Mouse (Mus musculus) limb, embryonic 14.5 days (tissue): ENCODE data around the gene Nabp2. TPM values are rescaled to one million over a fixed set of nuclear protein-coding genes. Genes with fewer than 3 reads are reported as not detected.
A peak's percentile ranks its signal among the peaks of the same experiment; 100 is the strongest.

ENCODE experiments used
- ATAC-seq: fragments of 200-750 bp; cut with Nextera tagmentation; 2 replicates; pipeline ENCODE4 v1.8.0; 2017; ENCODE audit warnings: low read depth, moderate number of reproducible peaks, moderate TSS enrichment; ENCODE audit not compliant: low FRiP score
- DNase-seq: peaks from one replicate; pipeline ENCODE4 v3.0.0-alpha.2; 2015; ENCODE audit warnings: low spot score
- H3K27ac ChIP-seq: fragments of 300-500 bp; sonication (generic); replicated peaks from 2 replicates; pipeline ENCODE4 v1.5.1; 2014; ENCODE audit warnings: low read depth, mild to moderate bottlenecking, low read length, moderate library complexity, mixed read lengths
- H3K27me3 ChIP-seq: fragments of 300-500 bp; sonication (generic); 2 replicates; pipeline ENCODE4 v1.6.1; 2014; ENCODE audit warnings: low read length, mixed read lengths; ENCODE audit not compliant: control insufficient read depth, insufficient read depth
- H3K36me3 ChIP-seq: fragments of 300-500 bp; sonication (generic); 2 replicates; pipeline ENCODE4 v1.6.1; 2014; ENCODE audit warnings: mild to moderate bottlenecking, low read length, moderate library complexity, mixed read lengths; ENCODE audit not compliant: control insufficient read depth, insufficient read depth
- H3K4me1 ChIP-seq: fragments of 300-500 bp; sonication (generic); 2 replicates; pipeline ENCODE4 v1.6.1; 2014; ENCODE audit warnings: antibody characterized with exemption, low read length, mixed read lengths; ENCODE audit not compliant: control insufficient read depth, insufficient read depth
- H3K4me2 ChIP-seq: fragments of 300-500 bp; sonication (generic); replicated peaks from 2 replicates; pipeline ENCODE4 v1.6.1; 2014; ENCODE audit warnings: low read depth, mild to moderate bottlenecking, low read length, moderate library complexity; ENCODE audit not compliant: severe bottlenecking
- H3K4me3 ChIP-seq: fragments of 300-500 bp; sonication (generic); replicated peaks from 2 replicates; pipeline ENCODE4 v1.5.1; 2014; ENCODE audit warnings: low read length
- H3K9ac ChIP-seq: fragments of 300-500 bp; sonication (generic); 2 replicates; pipeline ENCODE4 v1.6.1; 2014; ENCODE audit warnings: mild to moderate bottlenecking, low read depth, low read length, moderate library complexity; ENCODE audit not compliant: severe bottlenecking
- H3K9me3 ChIP-seq: fragments of 300-500 bp; sonication (generic); 2 replicates; pipeline ENCODE4 v1.6.1; 2016; ENCODE audit warnings: low read length; ENCODE audit not compliant: control insufficient read depth
- POLR2A ChIP-seq: fragments of 200-500 bp; IDR thresholded peaks from 2 replicates; pipeline ENCODE4 v1.8.0; 2012; ENCODE audit warnings: inconsistent platforms, mild to moderate bottlenecking, moderate library complexity, borderline replicate concordance; ENCODE audit not compliant: insufficient read depth, insufficient read length; ENCODE audit errors: extremely low read depth
- WGBS: fragments of 180-500 bp; shearing (Covaris S2); extraction: QIAGEN DNeasy Blood & Tissue Kit; methylation state at CpG from one replicate; pipeline ENCODE4 v1.1.7; 2014; 5-methylcytosine and 5-hydroxymethylcytosine counted together
- polyA plus RNA-seq, 2 experiments: library from polyadenylated mRNA; depleted of rRNA in 1 of 2; stranded (reverse) in 1 of 2; unstranded in 1 of 2; fragments of >200 nt; fragmentation: Nextera tagmentation in 1 of 2; extraction: Ambion mirVana in 1 of 2; gene quantifications; 2 replicates each; pipeline versions ENCODE4 v1.2.1 to v1.2.3; 2012 to 2014

The Nabp2 gene
- polyA plus RNA-seq, 2 experiments = 42.3 to 68.6 TPM

- H3K4me2 ChIP-seq = peak overlapping the region; percentile 62
- H3K4me1 ChIP-seq = peaks cover 10% of the 10 kb centered on the region
- no peaks in the 10 kb centered on the region for H3K9me3 ChIP-seq
- ATAC-seq (peak; percentile 80), DNase-seq (peak; percentile 87)
- H3K27me3 ChIP-seq = no peaks in the 10 kb centered on the region
- peak overlapping the region; percentile 95 for H3K4me3 ChIP-seq
- under 1% methylated on average over 29 of the region's 29 CpGs for WGBS
- H3K27ac ChIP-seq = peak overlapping the region; percentile 95
- no peak for TF ChIP-seq POLR2A
- H3K9ac ChIP-seq = peak overlapping the region; percentile 96
- peaks cover 21% of the 10 kb centered on the region for H3K36me3 ChIP-seq
Measured at GRCm38 (mm10) chr10:128458348-128458718, 47.0 kb upstream of the Nabp2 start.

DNA sequence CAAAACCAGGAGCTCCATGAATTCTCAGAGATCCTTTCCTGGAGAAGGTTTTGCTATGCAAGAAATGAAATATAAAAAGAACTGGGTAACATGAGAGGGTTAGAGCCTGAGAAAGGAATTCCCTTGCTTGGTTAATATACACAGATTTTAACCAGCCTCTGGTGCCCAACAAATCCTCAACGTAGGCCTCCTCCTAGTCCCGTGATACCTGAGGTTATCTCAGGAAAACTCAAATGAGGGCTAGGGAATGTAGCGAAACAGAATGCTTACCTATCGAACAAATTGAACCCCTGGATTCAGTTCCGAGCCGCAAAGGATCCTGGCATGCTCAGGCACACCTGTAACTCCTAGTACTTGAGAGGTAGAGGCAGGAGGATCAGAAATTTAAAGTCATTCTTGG is 46.4 kb upstream of the Nabp2 start:
- peaks cover 15% of the 10 kb centered on the region for H3K36me3 ChIP-seq
- H3K27me3 ChIP-seq = no peaks in the 10 kb centered on the region
- H3K4me2 ChIP-seq = no peak overlapping the region
- 79% methylated on average over 6 of the region's 6 CpGs for WGBS
- DNase-seq (no peak), ATAC-seq (no peak)
- H3K9ac ChIP-seq = no peak overlapping the region
- TF ChIP-seq POLR2A = no peak
- H3K4me3 ChIP-seq = no peak overlapping the region
- H3K9me3 ChIP-seq = no peaks in the 10 kb centered on the region
- no peak overlapping the region for H3K27ac ChIP-seq
- peaks cover 10% of the 10 kb centered on the region for H3K4me1 ChIP-seq

DNA sequence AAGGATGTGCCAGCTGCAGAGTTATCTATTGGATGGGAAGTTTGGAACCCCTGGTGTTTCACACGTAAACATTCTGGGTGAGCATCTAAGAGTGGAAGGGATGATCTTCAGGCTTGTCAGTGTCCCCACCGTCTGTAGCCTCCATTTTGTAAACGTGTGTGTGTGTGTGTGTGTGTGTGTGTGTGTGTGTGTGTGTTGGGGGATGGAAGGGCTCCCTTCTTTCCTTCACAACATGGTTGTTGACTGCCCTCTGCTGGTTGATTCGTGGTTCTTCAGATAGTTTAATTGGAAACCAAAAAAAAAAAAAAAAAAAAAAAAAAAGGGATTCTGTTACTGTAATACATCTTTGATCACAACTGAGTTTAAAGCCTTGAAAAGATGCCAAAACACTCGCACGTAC is 44.0 kb upstream of the Nabp2 start:
- H3K4me3 ChIP-seq = no peak overlapping the region
- H3K4me2 ChIP-seq = peak overlapping the region; percentile 41
- H3K27me3 ChIP-seq = no peaks in the 10 kb centered on the region
- H3K27ac ChIP-seq = no peak overlapping the region
- ATAC-seq (no peak), DNase-seq (peak; percentile 94)
- no peaks in the 10 kb centered on the region for H3K4me1 ChIP-seq
- no peaks in the 10 kb centered on the region for H3K36me3 ChIP-seq
- 5% methylated on average over 6 of the region's 6 CpGs for WGBS
- H3K9me3 ChIP-seq = no peaks in the 10 kb centered on the region
- TF ChIP-seq POLR2A = no peak
- no peak overlapping the region for H3K9ac ChIP-seq

GRCm38 (mm10) chr10:128454471-128454870 is 43.2 kb upstream of the Nabp2 start:
- no peak for DNase-seq
- no peaks in the 10 kb centered on the region for H3K9me3 ChIP-seq
- no peak overlapping the region for H3K4me2 ChIP-seq
- no peak for TF ChIP-seq POLR2A
- no peaks in the 10 kb centered on the region for H3K4me1 ChIP-seq
- no peak overlapping the region for H3K27ac ChIP-seq
- no peak for ATAC-seq
- H3K4me3 ChIP-seq = no peak overlapping the region
- no peaks in the 10 kb centered on the region for H3K36me3 ChIP-seq
- no peak overlapping the region for H3K9ac ChIP-seq
- H3K27me3 ChIP-seq = no peaks in the 10 kb centered on the region
- WGBS = 81% methylated on average over 3 of the region's 3 CpGs

DNA sequence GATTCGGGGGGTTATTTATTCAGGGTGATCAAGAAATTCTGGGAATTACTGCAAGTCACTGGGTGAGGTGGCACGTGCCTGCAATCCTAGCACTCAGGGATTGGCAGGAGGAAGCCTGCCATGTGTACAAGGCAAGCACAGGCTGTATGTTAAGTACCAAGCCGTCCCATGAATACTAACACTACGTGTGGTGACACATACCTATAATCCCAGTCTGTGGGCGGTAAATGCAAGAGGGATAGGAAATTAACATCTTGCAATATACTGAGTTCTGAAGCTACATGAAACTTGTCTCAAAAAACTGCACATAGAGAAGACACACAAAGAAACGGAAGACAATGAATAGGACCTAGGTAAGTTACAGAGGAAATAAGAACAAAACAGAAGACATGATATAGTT is 39.7 kb upstream of the Nabp2 start:
- H3K4me1 ChIP-seq = no peaks in the 10 kb centered on the region
- WGBS = 79% methylated on average over 6 of the region's 6 CpGs
- TF ChIP-seq POLR2A = no peak
- no peak overlapping the region for H3K27ac ChIP-seq
- H3K4me2 ChIP-seq = no peak overlapping the region
- ATAC-seq (no peak), DNase-seq (no peak)
- H3K4me3 ChIP-seq = no peak overlapping the region
- no peak overlapping the region for H3K9ac ChIP-seq
- no peaks in the 10 kb centered on the region for H3K36me3 ChIP-seq
- no peaks in the 10 kb centered on the region for H3K27me3 ChIP-seq
- no peaks in the 10 kb centered on the region for H3K9me3 ChIP-seq

- peaks cover 21% of the 10 kb centered on the region for H3K36me3 ChIP-seq
- no peaks in the 10 kb centered on the region for H3K9me3 ChIP-seq
- no peak overlapping the region for H3K9ac ChIP-seq
- H3K27ac ChIP-seq = no peak overlapping the region
- no peak overlapping the region for H3K4me2 ChIP-seq
- no peak overlapping the region for H3K4me3 ChIP-seq
- TF ChIP-seq POLR2A = no peak
- DNase-seq (no peak), ATAC-seq (no peak)
- H3K4me1 ChIP-seq = no peaks in the 10 kb centered on the region
- 89% methylated on average over 4 of the region's 4 CpGs for WGBS
- H3K27me3 ChIP-seq = no peaks in the 10 kb centered on the region
Measured at GRCm38 (mm10) chr10:128445407-128445806, 34.1 kb upstream of the Nabp2 start.
